Mouse (Mus musculus) thymus, postnatal 0 days (tissue): Measurements from ENCODE around the gene C1qa. TPM values are rescaled to one million over a fixed set of nuclear protein-coding genes. Genes with fewer than 3 reads are reported as not detected.

Experiments used
- DNase-seq: peaks from one replicate; pipeline ENCODE4 v3.0.0-alpha.2; 2015; ENCODE audit warnings: low spot score
- polyA plus RNA-seq: library from polyadenylated mRNA; unstranded; fragments of >200 nt; fragmentation: Nextera tagmentation; extraction: Ambion mirVana; gene quantifications from 2 replicates; pipeline ENCODE4 v1.2.1, GENCODE M21; 2015

The C1qa gene
- polyA plus RNA-seq, 1 experiment from 2014 or later = 98.7 TPM

GRCm38 (mm10) chr4:136904767-136905539 lies 6.3 kb upstream of the C1qa start:
- DNase-seq = no peak

- no peak for DNase-seq
These were observed 551 bp upstream of the C1qa start for GRCm38 (mm10) chr4:136899154-136899553.

- no peak for DNase-seq
These were observed 462 bp downstream of the C1qa start for GRCm38 (mm10) chr4:136898084-136898598.

- no peak for DNase-seq
These were observed 2.1 kb downstream of the C1qa start for GRCm38 (mm10) chr4:136896461-136896860.

- no peak for DNase-seq
These were observed 2.7 kb downstream of the C1qa start for GRCm38 (mm10) chr4:136895861-136896260.

- no peak for DNase-seq
These were observed 3.8 kb downstream of the C1qa start for GRCm38 (mm10) chr4:136894821-136895220.

- DNase-seq = no peak
These were observed 4.7 kb downstream of the C1qa start for GRCm38 (mm10) chr4:136893691-136894543.

- no peak for DNase-seq
These were observed 5.8 kb downstream of the C1qa start, which contains the start of gene C1qc for GRCm38 (mm10) chr4:136892811-136893210. Gene C1qc (minus strand): TSS chr4:136893065.

GRCm38 (mm10) chr4:136892371-136892770 lies 6.2 kb downstream of the C1qa start:
- DNase-seq = no peak

- DNase-seq = no peak
These were observed 7.5 kb downstream of the C1qa start for GRCm38 (mm10) chr4:136891115-136891514.

GRCm38 (mm10) chr4:136889981-136890380 lies 8.6 kb downstream of the C1qa start:
- no peak for DNase-seq

- no peak for DNase-seq
These were observed 10.9 kb downstream of the C1qa start for GRCm38 (mm10) chr4:136887714-136888113.

GRCm38 (mm10) chr4:136886101-136886500 lies 12.5 kb downstream of the C1qa start, which contains the start of gene C1qb:
Gene C1qb (minus strand): TSS chr4:136886187.
- no peak for DNase-seq

- peak; percentile 29 for DNase-seq
These were observed 20.0 kb downstream of the C1qa start for GRCm38 (mm10) chr4:136878601-136879000.

GRCm38 (mm10) chr4:136878171-136878570 lies 20.4 kb downstream of the C1qa start:
- DNase-seq = no peak

- peak; percentile 60 for DNase-seq
These were observed 21.6 kb downstream of the C1qa start for GRCm38 (mm10) chr4:136876971-136877370.

GRCm38 (mm10) chr4:136875012-136875411 lies 23.6 kb downstream of the C1qa start:
- no peak for DNase-seq

- DNase-seq = no peak
These were observed 30.2 kb downstream of the C1qa start for GRCm38 (mm10) chr4:136868371-136868770.

GRCm38 (mm10) chr4:136867690-136868345 lies 30.8 kb downstream of the C1qa start:
- DNase-seq = no peak

- DNase-seq = no peak
These were observed 33.1 kb downstream of the C1qa start for GRCm38 (mm10) chr4:136865531-136865930.

- no peak for DNase-seq
These were observed 33.7 kb downstream of the C1qa start for GRCm38 (mm10) chr4:136864751-136865470.
